In genomic region chr6:32184402-32184985, GRCm38 (mm10) we compare ENCODE assay signal across 19 mouse cellular contexts.
"Had no signal": no experiment of that assay in that cellular context is flagged by ENCODE, and none has a peak within 500 bp of the region (broad histone marks: within the 10 kb centered on the region; RNA-seq: fewer than 3 reads in every experiment).

No protein-coding gene starts in this region.

- H3K4me1 ChIP-seq: liver, embryonic 15.5 days; lung, embryonic 15.5 days; stomach, embryonic 15.5 days had no signal

- H3K4me2 ChIP-seq: liver, embryonic 12.5 days; liver, embryonic 15.5 days; lung, embryonic 15.5 days; neural tube, embryonic 13.5 days; stomach, embryonic 15.5 days had no signal

- DNase-seq: kidney, adult 18-20 months; kidney, postnatal 25 days; layer of hippocampus, adult 9-11 months; lung, adult 18-20 months; lung, postnatal 10 days; lung, postnatal 36 days; midbrain, embryonic 14.5 days; retina, postnatal 1 day; right cerebral cortex, postnatal 25 days; spleen, adult 18-20 months; thymus, postnatal 25 days had no signal

- H3K27me3 ChIP-seq: liver, embryonic 12.5 days; liver, embryonic 15.5 days; lung, embryonic 15.5 days; neural tube, embryonic 13.5 days; stomach, embryonic 15.5 days had no signal

- H3K27ac ChIP-seq: kidney, postnatal 0 days; layer of hippocampus, adult 2 months; liver, embryonic 12.5 days; liver, embryonic 15.5 days; lung, embryonic 15.5 days; neural tube, embryonic 13.5 days; stomach, embryonic 15.5 days had no signal

- H3K9me3 ChIP-seq: liver, embryonic 12.5 days; liver, embryonic 15.5 days; lung, embryonic 15.5 days; neural tube, embryonic 13.5 days; stomach, embryonic 15.5 days had no signal

- H3K9ac ChIP-seq: liver, embryonic 12.5 days; liver, embryonic 15.5 days; lung, embryonic 15.5 days; neural tube, embryonic 13.5 days; stomach, embryonic 15.5 days had no signal

- H3K36me3 ChIP-seq: liver, embryonic 12.5 days; liver, embryonic 15.5 days; lung, embryonic 15.5 days; stomach, embryonic 15.5 days had no signal

- ATAC-seq: liver, embryonic 12.5 days had no signal

- H3K4me3 ChIP-seq: layer of hippocampus, adult 2 months; liver, embryonic 12.5 days; liver, embryonic 15.5 days; lung, embryonic 15.5 days; myocyte; neural tube, embryonic 13.5 days; stomach, embryonic 15.5 days had no signal
